Mouse (Mus musculus) A20 (cell line): Measurements from ENCODE around the gene Traf5.

Experiments used
- DNase-seq: peaks from one replicate; pipeline ENCODE4 v3.0.0-alpha.2; 2011; ENCODE audit warnings: low read depth, low spot score

Traf5 gene

GRCm38 (mm10) chr1:192063209-192063946 lies 29.0 kb downstream of the Traf5 start:
- no peak for DNase-seq

GRCm38 (mm10) chr1:192062682-192063081 lies 29.7 kb downstream of the Traf5 start:
- no peak for DNase-seq

GRCm38 (mm10) chr1:192061666-192062306 lies 30.6 kb downstream of the Traf5 start:
- DNase-seq = no peak

GRCm38 (mm10) chr1:192058911-192059310 lies 33.4 kb downstream of the Traf5 start:
- no peak for DNase-seq

- no peak for DNase-seq
Observed at GRCm38 (mm10) chr1:192053726-192054125, 38.6 kb downstream of the Traf5 start.

GRCm38 (mm10) chr1:192052986-192053385 lies 39.4 kb downstream of the Traf5 start:
- no peak for DNase-seq

- no peak for DNase-seq
Observed at GRCm38 (mm10) chr1:192052461-192052860, 39.9 kb downstream of the Traf5 start.

- peak; percentile 59 for DNase-seq
Observed at GRCm38 (mm10) chr1:191999022-191999421, 93.3 kb downstream of the Traf5 start.

- no peak for DNase-seq
Observed at GRCm38 (mm10) chr1:191996621-191997185, 95.7 kb downstream of the Traf5 start.

- no peak for DNase-seq
Observed at GRCm38 (mm10) chr1:191995916-191996315, 96.4 kb downstream of the Traf5 start.

GRCm38 (mm10) chr1:191995488-191995887 lies 96.9 kb downstream of the Traf5 start:
- peak; percentile 73 for DNase-seq

- DNase-seq = no peak
Observed at GRCm38 (mm10) chr1:191994476-191994875, 97.9 kb downstream of the Traf5 start.

- no peak for DNase-seq
Observed at GRCm38 (mm10) chr1:191992040-191992780, 100.1 kb downstream of the Traf5 start.

- peak; percentile 98 for DNase-seq
Observed at GRCm38 (mm10) chr1:191989994-191990393, 102.4 kb downstream of the Traf5 start.

GRCm38 (mm10) chr1:191989060-191989459 lies 103.3 kb downstream of the Traf5 start:
- no peak for DNase-seq

- DNase-seq = no peak
Observed at GRCm38 (mm10) chr1:191988646-191989045, 103.7 kb downstream of the Traf5 start.

GRCm38 (mm10) chr1:191987481-191987769 lies 104.9 kb downstream of the Traf5 start:
- no peak for DNase-seq

GRCm38 (mm10) chr1:191986674-191987480 lies 105.5 kb downstream of the Traf5 start:
- peak; percentile 32 for DNase-seq

- DNase-seq = no peak
Observed at GRCm38 (mm10) chr1:191981426-191982102, 110.8 kb downstream of the Traf5 start.

- DNase-seq = no peak
Observed at GRCm38 (mm10) chr1:191977187-191977586, 115.2 kb downstream of the Traf5 start, which contains the start of gene Rd3. Gene Rd3, plus strand, starts transcription at chr1:191977370.
